Mouse (Mus musculus) adrenal gland, postnatal 14 days (tissue): ENCODE results near the gene 1700029I15Rik. TPM values are rescaled to one million over a fixed set of nuclear protein-coding genes. Genes with fewer than 3 reads are reported as not detected.

ENCODE experiments used
- DNase-seq: peaks from one replicate; pipeline ENCODE4 v3.0.0; 2021; ENCODE audit warnings: mixed read lengths
- total RNA-seq: library from RNA; stranded (reverse); gene quantifications from 2 replicates; pipeline ENCODE4 v1.2.3, GENCODE M21; 2021

1700029I15Rik gene
- total RNA-seq, 1 experiment from 2014 or later: 9.6 TPM

- DNase-seq: no peak
These were observed 8.9 kb upstream of the 1700029I15Rik start for GRCm38 (mm10) chr2:92373437-92373813.

GRCm38 (mm10) chr2:92374514-92374913, 7.8 kb upstream of the 1700029I15Rik start, which contains the start of the genes Pex16 and Large2:
Gene Pex16 (plus strand): TSS chr2:92374676.
Gene Large2 (minus strand): TSS chr2:92374869.
- peak; percentile 65 for DNase-seq

- DNase-seq: peak; percentile 98
These were observed 7.2 kb upstream of the 1700029I15Rik start for GRCm38 (mm10) chr2:92375099-92375623.

- peak; percentile 45 for DNase-seq
These were observed 6.5 kb upstream of the 1700029I15Rik start for GRCm38 (mm10) chr2:92375788-92376187.

- peak; percentile 47 for DNase-seq
These were observed 6.0 kb upstream of the 1700029I15Rik start for GRCm38 (mm10) chr2:92376300-92376699.

GRCm38 (mm10) chr2:92377320-92377719, 5.0 kb upstream of the 1700029I15Rik start:
- DNase-seq: no peak

- no peak for DNase-seq
These were observed 2.4 kb upstream of the 1700029I15Rik start for GRCm38 (mm10) chr2:92379783-92380494.

GRCm38 (mm10) chr2:92380495-92381050, 1.8 kb upstream of the 1700029I15Rik start:
- no peak for DNase-seq

- no peak for DNase-seq
These were observed 1.2 kb upstream of the 1700029I15Rik start for GRCm38 (mm10) chr2:92381161-92381560.

GRCm38 (mm10) chr2:92382759-92383158, 421 bp downstream of the 1700029I15Rik start:
- DNase-seq: no peak

- DNase-seq: no peak
These were observed 1.8 kb downstream of the 1700029I15Rik start for GRCm38 (mm10) chr2:92384101-92384500.

- DNase-seq: no peak
These were observed 3.0 kb downstream of the 1700029I15Rik start for GRCm38 (mm10) chr2:92385113-92386051.

- DNase-seq: no peak
These were observed 4.7 kb downstream of the 1700029I15Rik start for GRCm38 (mm10) chr2:92386821-92387570.

- no peak for DNase-seq
These were observed 5.3 kb downstream of the 1700029I15Rik start for GRCm38 (mm10) chr2:92387646-92388045.

- DNase-seq: no peak
These were observed 5.8 kb downstream of the 1700029I15Rik start for GRCm38 (mm10) chr2:92388081-92388517.

- peak; percentile 92 for DNase-seq
These were observed 6.7 kb downstream of the 1700029I15Rik start for GRCm38 (mm10) chr2:92388891-92389641.

- no peak for DNase-seq
These were observed 7.3 kb downstream of the 1700029I15Rik start for GRCm38 (mm10) chr2:92389645-92390044.

- DNase-seq: no peak
These were observed 8.0 kb downstream of the 1700029I15Rik start for GRCm38 (mm10) chr2:92390206-92390930.

GRCm38 (mm10) chr2:92391116-92391515, 8.8 kb downstream of the 1700029I15Rik start:
- DNase-seq: no peak

- no peak for DNase-seq
These were observed 9.5 kb downstream of the 1700029I15Rik start for GRCm38 (mm10) chr2:92391703-92392317.
